Mouse (Mus musculus) midbrain, embryonic 16.5 days (tissue): ENCODE results near the gene Arhgef3. TPM values are rescaled to one million over a fixed set of nuclear protein-coding genes. Genes with fewer than 3 reads are reported as not detected.

Experiments used
- ATAC-seq: fragments of 200-750 bp; cut with Nextera tagmentation; 2 replicates; pipeline ENCODE4 v1.8.0; 2017; ENCODE audit warnings: moderate TSS enrichment
- H3K27ac ChIP-seq: fragments of 300-500 bp; sonication (generic); 2 replicates; pipeline ENCODE4 v1.5.1; 2014; ENCODE audit warnings: mild to moderate bottlenecking, low read length, mixed read lengths
- H3K27me3 ChIP-seq: fragments of 300-500 bp; sonication (generic); 2 replicates; pipeline ENCODE4 v1.6.1; 2014; ENCODE audit warnings: low read depth, low read length, mixed read lengths; ENCODE audit not compliant: control insufficient read depth, insufficient read depth
- H3K36me3 ChIP-seq: fragments of 300-500 bp; sonication (generic); 2 replicates; pipeline ENCODE4 v1.6.1; 2014; ENCODE audit warnings: mild to moderate bottlenecking, low read length, moderate library complexity, mixed read lengths; ENCODE audit not compliant: control insufficient read depth, insufficient read depth
- H3K4me1 ChIP-seq: fragments of 300-500 bp; sonication (generic); 2 replicates; pipeline ENCODE4 v1.6.1; 2014; ENCODE audit warnings: mild to moderate bottlenecking, low read length, mixed read lengths; ENCODE audit not compliant: control insufficient read depth, insufficient read depth
- H3K4me2 ChIP-seq: fragments of 300-500 bp; sonication (generic); 2 replicates; pipeline ENCODE4 v1.6.1; 2014; ENCODE audit warnings: mild to moderate bottlenecking, low read length, mixed read lengths
- H3K4me3 ChIP-seq: fragments of 300-500 bp; sonication (generic); 2 replicates; pipeline ENCODE4 v1.5.1; 2014; ENCODE audit warnings: low read depth, mild to moderate bottlenecking, low read length, moderate library complexity, mixed read lengths
- H3K9ac ChIP-seq: fragments of 300-500 bp; sonication (generic); 2 replicates; pipeline ENCODE4 v1.6.1; 2014; ENCODE audit warnings: low read depth, low read length, mixed read lengths
- H3K9me3 ChIP-seq: fragments of 300-500 bp; sonication (generic); replicated peaks from 2 replicates; pipeline ENCODE4 v1.6.1; 2014; ENCODE audit warnings: mild to moderate bottlenecking, low read length, mixed read lengths; ENCODE audit not compliant: control insufficient read depth, poor library complexity, severe bottlenecking
- WGBS: fragments of 180-500 bp; shearing (Covaris S2); extraction: QIAGEN DNeasy Blood & Tissue Kit; methylation state at CpG from one replicate; pipeline ENCODE4 v1.1.7; 2014; 5-methylcytosine and 5-hydroxymethylcytosine counted together
- polyA plus RNA-seq: library from polyadenylated mRNA; unstranded; fragments of >200 nt; fragmentation: Nextera tagmentation; extraction: Ambion mirVana; gene quantifications from 2 replicates; pipeline ENCODE4 v1.2.1, GENCODE M21; 2015

Arhgef3 gene
- polyA plus RNA-seq, 1 experiment from 2014 or later: 10.8 TPM

GRCm38 (mm10) chr14:27130031-27130430 lies 15.3 kb downstream of the Arhgef3 start:
- Histone ChIP-seq H3K9me3 (no peaks in the 10 kb centered on the region), H3K4me1 (no peaks in the 10 kb centered on the region), H3K4me3 (no peak overlapping the region), H3K27me3 (no peaks in the 10 kb centered on the region), H3K27ac (no peak overlapping the region), H3K36me3 (no peaks in the 10 kb centered on the region), H3K9ac (no peak overlapping the region), H3K4me2 (no peak overlapping the region)
- no peak for ATAC-seq
- 95% methylated on average over 3 of the region's 3 CpGs for WGBS

GRCm38 (mm10) chr14:27130676-27131075 lies 16.0 kb downstream of the Arhgef3 start:
- Histone ChIP-seq H3K4me1 (no peaks in the 10 kb centered on the region), H3K9ac (no peak overlapping the region), H3K27me3 (no peaks in the 10 kb centered on the region), H3K4me2 (no peak overlapping the region), H3K4me3 (no peak overlapping the region), H3K9me3 (no peaks in the 10 kb centered on the region), H3K36me3 (no peaks in the 10 kb centered on the region), H3K27ac (no peak overlapping the region)
- 89% methylated on average over 1 of the region's 1 CpGs for WGBS
- ATAC-seq: no peak

- ATAC-seq: no peak
- no peak overlapping the region for H3K9ac ChIP-seq
- no peaks in the 10 kb centered on the region for H3K27me3 ChIP-seq
- H3K27ac ChIP-seq: no peak overlapping the region
- H3K36me3 ChIP-seq: no peaks in the 10 kb centered on the region
- 86% methylated on average over 1 of the region's 1 CpGs for WGBS
- H3K4me3 ChIP-seq: no peak overlapping the region
- H3K4me2 ChIP-seq: no peak overlapping the region
- no peaks in the 10 kb centered on the region for H3K9me3 ChIP-seq
- H3K4me1 ChIP-seq: no peaks in the 10 kb centered on the region
Measured at GRCm38 (mm10) chr14:27131521-27131920, 16.8 kb downstream of the Arhgef3 start.

- H3K27me3 ChIP-seq: no peaks in the 10 kb centered on the region
- H3K9me3 ChIP-seq: no peaks in the 10 kb centered on the region
- no peak overlapping the region for H3K4me2 ChIP-seq
- H3K4me1 ChIP-seq: no peaks in the 10 kb centered on the region
- H3K9ac ChIP-seq: no peak overlapping the region
- no peak for ATAC-seq
- no peak overlapping the region for H3K4me3 ChIP-seq
- H3K36me3 ChIP-seq: no peaks in the 10 kb centered on the region
- WGBS: 79% methylated on average over 9 of the region's 9 CpGs
- no peak overlapping the region for H3K27ac ChIP-seq
Measured at GRCm38 (mm10) chr14:27138891-27139290, 24.2 kb downstream of the Arhgef3 start.

GRCm38 (mm10) chr14:27139968-27140367 lies 25.3 kb downstream of the Arhgef3 start:
- Histone ChIP-seq H3K4me1 (no peaks in the 10 kb centered on the region), H3K9ac (no peak overlapping the region), H3K4me2 (no peak overlapping the region), H3K27me3 (no peaks in the 10 kb centered on the region), H3K4me3 (no peak overlapping the region), H3K9me3 (no peaks in the 10 kb centered on the region), H3K36me3 (no peaks in the 10 kb centered on the region), H3K27ac (no peak overlapping the region)
- ATAC-seq: no peak
- 86% methylated on average over 3 of the region's 3 CpGs for WGBS

- 43% methylated on average over 3 of the region's 3 CpGs for WGBS
- Histone ChIP-seq H3K27me3 (no peaks in the 10 kb centered on the region), H3K4me1 (no peaks in the 10 kb centered on the region), H3K4me3 (no peak overlapping the region), H3K36me3 (no peaks in the 10 kb centered on the region), H3K9ac (no peak overlapping the region), H3K27ac (no peak overlapping the region), H3K9me3 (no peaks in the 10 kb centered on the region), H3K4me2 (no peak overlapping the region)
- ATAC-seq: no peak
Measured at GRCm38 (mm10) chr14:27141486-27141885, 26.8 kb downstream of the Arhgef3 start.

- Histone ChIP-seq H3K27me3 (no peaks in the 10 kb centered on the region), H3K36me3 (no peaks in the 10 kb centered on the region), H3K4me3 (no peak overlapping the region), H3K4me1 (no peaks in the 10 kb centered on the region), H3K9ac (no peak overlapping the region), H3K27ac (no peak overlapping the region), H3K4me2 (no peak overlapping the region), H3K9me3 (no peaks in the 10 kb centered on the region)
- WGBS: 93% methylated on average over 5 of the region's 5 CpGs
- no peak for ATAC-seq
Measured at GRCm38 (mm10) chr14:27142680-27143079, 28.0 kb downstream of the Arhgef3 start.

- no peak overlapping the region for H3K4me3 ChIP-seq
- H3K9me3 ChIP-seq: no peaks in the 10 kb centered on the region
- H3K36me3 ChIP-seq: no peaks in the 10 kb centered on the region
- H3K27ac ChIP-seq: no peak overlapping the region
- no peak overlapping the region for H3K9ac ChIP-seq
- no peak overlapping the region for H3K4me2 ChIP-seq
- ATAC-seq: no peak
- no peaks in the 10 kb centered on the region for H3K4me1 ChIP-seq
- no peaks in the 10 kb centered on the region for H3K27me3 ChIP-seq
- 69% methylated on average over 8 of the region's 8 CpGs for WGBS
Measured at GRCm38 (mm10) chr14:27145171-27146045, 30.7 kb downstream of the Arhgef3 start.

- no peaks in the 10 kb centered on the region for H3K27me3 ChIP-seq
- no peaks in the 10 kb centered on the region for H3K9me3 ChIP-seq
- no peak overlapping the region for H3K27ac ChIP-seq
- no peaks in the 10 kb centered on the region for H3K36me3 ChIP-seq
- H3K4me2 ChIP-seq: no peak overlapping the region
- ATAC-seq: no peak
- 89% methylated on average over 7 of the region's 7 CpGs for WGBS
- no peak overlapping the region for H3K9ac ChIP-seq
- no peaks in the 10 kb centered on the region for H3K4me1 ChIP-seq
- no peak overlapping the region for H3K4me3 ChIP-seq
Measured at GRCm38 (mm10) chr14:27147726-27148125, 33.0 kb downstream of the Arhgef3 start.
